Mouse (Mus musculus): ENCODE data around the gene Atp13a2.

The Atp13a2 gene

GRCm38 (mm10) chr4:140961467-140962206 lies 25.0 kb upstream of the Atp13a2 start:
- in situ Hi-C loops (cut with MboI; ENCODE audit: low sequenced_read_pairs) = no loop called here

- in situ Hi-C loops (cut with MboI; ENCODE audit: low sequenced_read_pairs) = no loop called here
Observed at GRCm38 (mm10) chr4:140962207-140962909, 24.3 kb upstream of the Atp13a2 start.

GRCm38 (mm10) chr4:140962950-140963349 lies 23.7 kb upstream of the Atp13a2 start:
- in situ Hi-C loops (cut with MboI; ENCODE audit: low sequenced_read_pairs) = no loop called here

- in situ Hi-C loops (cut with MboI; ENCODE audit: low sequenced_read_pairs) = no loop called here
Observed at GRCm38 (mm10) chr4:140963941-140964597, 22.6 kb upstream of the Atp13a2 start.

GRCm38 (mm10) chr4:140964620-140965019 lies 22.1 kb upstream of the Atp13a2 start:
- in situ Hi-C loops (cut with MboI; ENCODE audit: low sequenced_read_pairs) = no loop called here

GRCm38 (mm10) chr4:140967386-140968159 lies 19.1 kb upstream of the Atp13a2 start:
- in situ Hi-C loops (cut with MboI; ENCODE audit: low sequenced_read_pairs) = no loop called here

- in situ Hi-C loops (cut with MboI; ENCODE audit: low sequenced_read_pairs) = no loop called here
Observed at GRCm38 (mm10) chr4:140971691-140972090, 15.0 kb upstream of the Atp13a2 start.

- in situ Hi-C loops (cut with MboI; ENCODE audit: low sequenced_read_pairs) = no loop called here
Observed at GRCm38 (mm10) chr4:140974408-140974807, 12.3 kb upstream of the Atp13a2 start.

GRCm38 (mm10) chr4:140975356-140975755 lies 11.3 kb upstream of the Atp13a2 start:
- in situ Hi-C loops (cut with MboI; ENCODE audit: low sequenced_read_pairs) = no loop called here

GRCm38 (mm10) chr4:140977278-140977677 lies 9.4 kb upstream of the Atp13a2 start:
- in situ Hi-C loops (cut with MboI; ENCODE audit: low sequenced_read_pairs) = no loop called here

GRCm38 (mm10) chr4:140977886-140978692 lies 8.6 kb upstream of the Atp13a2 start:
- in situ Hi-C loops (cut with MboI; ENCODE audit: low sequenced_read_pairs) = no loop called here

- in situ Hi-C loops (cut with MboI; ENCODE audit: low sequenced_read_pairs) = no loop called here
Observed at GRCm38 (mm10) chr4:140981605-140982004, 5.1 kb upstream of the Atp13a2 start.

GRCm38 (mm10) chr4:140982808-140983207 lies 3.9 kb upstream of the Atp13a2 start:
- in situ Hi-C loops (cut with MboI; ENCODE audit: low sequenced_read_pairs) = no loop called here

- in situ Hi-C loops (cut with MboI; ENCODE audit: low sequenced_read_pairs) = no loop called here
Observed at GRCm38 (mm10) chr4:140983442-140983841, 3.2 kb upstream of the Atp13a2 start.

GRCm38 (mm10) chr4:140984544-140984943 lies 2.1 kb upstream of the Atp13a2 start:
- in situ Hi-C loops (cut with MboI; ENCODE audit: low sequenced_read_pairs) = no loop called here

GRCm38 (mm10) chr4:140986024-140986710 lies 506 bp upstream of the Atp13a2 start:
- in situ Hi-C loops (cut with MboI; ENCODE audit: low sequenced_read_pairs) = no loop called here

- in situ Hi-C loops (cut with MboI; ENCODE audit: low sequenced_read_pairs) = no loop called here
Observed at GRCm38 (mm10) chr4:140987476-140987875, 803 bp downstream of the Atp13a2 start.

GRCm38 (mm10) chr4:140988706-140989290 lies 2.1 kb downstream of the Atp13a2 start:
- in situ Hi-C loops (cut with MboI; ENCODE audit: low sequenced_read_pairs) = no loop called here

GRCm38 (mm10) chr4:140989447-140989846 lies 2.8 kb downstream of the Atp13a2 start:
- in situ Hi-C loops (cut with MboI; ENCODE audit: low sequenced_read_pairs) = no loop called here
